Mouse (Mus musculus) cerebellum, postnatal 10 days (tissue): Measurements from ENCODE around the gene Gsto2.

Experiments
- DNase-seq, 2 experiments: peaks; one replicate each; pipeline ENCODE4 v3.0.0; 2021; ENCODE audit warnings: mixed read lengths in 2 of 2

Gsto2 gene

DNA sequence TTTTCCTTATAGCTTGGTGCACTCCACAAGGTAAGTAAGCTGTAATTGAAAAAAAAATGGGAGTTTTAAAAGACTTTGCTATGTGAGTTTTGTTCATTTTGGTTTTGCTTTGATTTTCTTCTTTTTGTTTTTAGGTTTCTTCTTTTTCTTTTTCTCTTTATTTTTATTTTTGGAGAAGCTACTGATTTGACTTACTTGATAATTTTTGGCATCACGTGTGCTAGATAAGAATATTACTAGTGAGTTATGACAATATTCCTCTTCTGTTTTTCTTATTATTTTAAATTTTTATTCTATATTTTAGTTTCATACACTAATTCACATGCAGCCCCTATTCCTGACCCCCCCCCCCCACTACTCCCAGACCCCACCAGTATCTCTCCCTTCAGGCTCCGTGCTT is 61.7 kb downstream of the Gsto2 start:
- DNase-seq: no peak

DNA sequence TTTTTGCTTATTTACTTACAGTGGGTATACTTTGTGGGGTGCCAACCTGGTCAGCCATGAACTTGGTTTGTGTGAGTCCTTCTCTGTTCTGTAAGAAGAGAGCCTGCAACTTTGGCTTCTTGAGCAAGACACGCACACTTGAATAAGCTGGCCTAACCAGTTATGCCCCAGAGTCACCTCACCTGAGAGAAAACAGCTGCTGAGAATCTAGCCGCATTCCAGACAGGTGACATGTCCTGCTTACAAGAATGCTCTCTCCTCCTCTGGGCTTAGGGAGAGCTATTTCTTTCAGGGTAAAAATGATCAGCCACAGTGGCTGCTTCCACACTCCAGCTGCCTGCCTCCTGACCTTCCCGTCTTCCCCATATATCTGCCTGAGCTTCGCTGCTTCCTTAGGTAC is 63.7 kb downstream of the Gsto2 start:
- DNase-seq: no peak

DNA sequence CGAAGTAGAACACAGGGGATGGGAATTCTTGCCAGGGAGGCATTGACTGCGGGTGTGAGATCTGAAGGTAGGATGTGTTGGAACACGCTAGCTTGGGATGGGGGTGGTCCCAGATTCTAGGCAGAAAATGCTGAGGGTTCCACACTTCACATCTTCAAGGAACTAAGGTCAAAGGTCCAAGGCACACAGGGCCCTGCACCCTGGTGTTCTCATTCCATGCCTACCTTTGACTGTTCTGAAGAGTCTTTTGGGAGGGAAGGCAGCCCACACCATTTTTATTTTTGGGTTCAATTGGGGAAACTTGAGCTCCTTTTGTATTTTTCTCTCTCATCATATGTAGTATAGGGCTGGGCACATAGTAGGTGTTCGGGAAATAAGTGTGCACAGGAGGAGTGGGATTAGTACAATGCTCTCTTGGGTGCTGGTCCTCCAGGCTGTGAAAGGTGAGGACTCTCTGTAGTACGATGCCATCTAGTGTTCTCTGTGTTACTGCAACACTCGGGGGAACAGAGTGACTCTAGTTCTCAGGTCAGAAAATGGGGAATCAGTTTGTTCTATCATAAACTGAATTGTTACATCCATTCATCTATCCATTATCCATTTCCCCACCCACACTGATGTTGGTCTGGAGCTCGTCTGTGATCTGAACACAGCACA is 66.8 kb downstream of the Gsto2 start:
- DNase-seq: peak; percentile 61 to 64

DNA sequence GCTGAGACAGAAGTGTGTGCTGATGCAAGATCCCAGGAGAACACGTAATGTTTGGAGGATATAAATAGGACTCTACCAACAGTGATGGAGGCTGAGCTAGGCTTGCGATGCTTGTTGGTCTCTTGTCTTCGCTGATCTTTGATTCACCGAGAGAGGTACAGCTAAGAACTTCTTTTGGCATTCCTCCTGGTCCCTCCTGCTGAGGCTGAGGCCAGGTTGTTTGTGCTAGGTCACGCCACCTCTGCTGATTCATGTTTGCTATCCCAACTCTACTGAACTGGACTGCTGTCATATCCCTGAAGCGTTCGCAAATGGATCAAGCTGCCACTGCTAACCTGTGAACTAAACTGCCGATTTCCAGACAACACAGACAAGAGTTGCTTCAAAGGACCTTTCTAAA is 68.8 kb downstream of the Gsto2 start:
- no peak for DNase-seq

DNA sequence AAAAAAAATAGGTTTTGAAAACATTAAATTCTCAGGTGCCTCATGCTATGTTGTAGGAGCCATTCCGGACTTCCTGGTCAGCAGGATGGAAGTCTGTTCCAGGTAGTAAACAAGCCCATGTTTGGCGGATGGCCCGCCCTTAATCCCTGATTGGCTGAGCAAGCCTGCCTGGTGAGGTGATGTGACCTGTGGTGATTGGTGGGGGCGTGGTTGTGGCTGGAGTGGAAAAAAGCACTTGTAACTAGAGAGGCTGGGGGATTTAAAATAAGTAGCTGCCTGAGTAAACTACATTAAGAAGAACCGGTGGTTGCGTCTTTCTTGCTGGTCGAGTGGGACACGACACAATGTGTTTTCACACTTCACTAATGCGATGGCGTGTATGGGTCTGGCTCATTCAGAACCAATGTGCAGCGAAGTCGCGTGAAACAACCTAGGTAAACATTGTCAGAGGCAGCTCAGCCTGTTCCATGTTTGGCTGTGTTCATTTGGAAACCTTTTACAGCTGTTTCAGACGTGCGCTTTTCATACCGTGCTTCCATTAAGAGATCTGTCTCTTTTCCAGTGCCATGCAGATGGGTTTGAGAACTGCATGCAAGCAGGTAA is 69.4 kb downstream of the Gsto2 start:
- no peak for DNase-seq

DNA sequence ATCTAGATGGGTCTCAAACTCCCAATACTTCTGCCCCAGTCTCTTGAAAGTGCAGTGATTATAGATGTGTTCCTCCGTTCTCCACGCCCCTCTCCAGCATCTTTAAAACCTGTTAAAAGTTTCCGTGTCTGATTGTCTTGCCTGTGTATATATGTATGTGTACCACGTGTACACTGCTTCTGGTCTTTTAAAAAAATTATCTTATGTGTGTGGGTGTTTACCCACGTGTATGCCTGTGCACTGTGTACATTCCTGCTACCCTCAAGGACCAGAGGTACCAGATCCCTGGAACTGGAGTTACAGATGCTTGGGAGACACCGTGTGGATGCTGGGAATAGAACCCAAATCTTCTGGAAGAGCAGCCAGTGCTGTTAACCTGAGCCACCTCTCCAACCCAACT is 70.2 kb downstream of the Gsto2 start:
- DNase-seq: no peak
